Mouse (Mus musculus): ENCODE measurements at regions not wholly inside any gene's neighbourhood (a gene's known extent, or its start where the extent isn't known, plus 50 kb on each side); places are given as distances from the start of the nearest gene placed in this dataset.

DNA sequence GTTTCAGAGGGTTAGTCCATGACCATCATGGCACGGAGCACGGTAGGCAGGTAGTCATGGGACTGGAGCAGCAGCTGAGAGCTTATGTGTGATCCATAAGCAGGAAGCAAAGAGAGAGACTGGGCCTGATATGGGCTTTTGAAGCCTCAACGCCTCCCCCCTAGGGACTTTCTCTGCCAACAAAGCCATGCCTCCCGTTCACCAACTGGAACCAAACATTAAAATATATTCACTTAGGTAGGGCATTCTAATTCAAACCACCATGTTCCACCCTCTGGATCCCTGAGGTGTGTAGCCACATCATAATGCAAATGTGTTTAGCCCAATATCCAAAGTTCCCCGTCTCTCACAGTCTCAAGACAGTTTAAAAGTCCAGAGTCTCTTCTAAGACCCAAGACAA is 85.3 kb upstream of the Ltbp1 start:
- H3K4me1 ChIP-seq (ENCODE audit: insufficient read depth), result no peaks in the 10 kb centered on the region; the same call in 1 of the 2 replicates
- no peaks in the 10 kb centered on the region for H3K36me3 ChIP-seq (ENCODE audit: insufficient read depth)
- WGBS, result 82% methylated on average over 5 of the region's 5 CpGs
- ATAC-seq (ENCODE audit: insufficient read depth), result no peak
- H3K27ac ChIP-seq (ENCODE audit: low read depth), result no peak overlapping the region
- H3K4me3 ChIP-seq (ENCODE audit: low read depth, low read length), result no peak overlapping the region
- H3K4me2 ChIP-seq, result no peak overlapping the region
- no peak for TF ChIP-seq CTCF (IDR thresholded peaks at IDR 0.05; ENCODE audit: low read depth)
- H3K27me3 ChIP-seq (ENCODE audit: insufficient read depth, low read length), result no peaks in the 10 kb centered on the region
- H3K9me3 ChIP-seq (ENCODE audit: low read depth, low read length), result peaks cover 3% of the 10 kb centered on the region; the same call in 1 of the 2 replicates
- H3K9ac ChIP-seq, result no peak overlapping the region
- DNase-seq, result no peak

DNA sequence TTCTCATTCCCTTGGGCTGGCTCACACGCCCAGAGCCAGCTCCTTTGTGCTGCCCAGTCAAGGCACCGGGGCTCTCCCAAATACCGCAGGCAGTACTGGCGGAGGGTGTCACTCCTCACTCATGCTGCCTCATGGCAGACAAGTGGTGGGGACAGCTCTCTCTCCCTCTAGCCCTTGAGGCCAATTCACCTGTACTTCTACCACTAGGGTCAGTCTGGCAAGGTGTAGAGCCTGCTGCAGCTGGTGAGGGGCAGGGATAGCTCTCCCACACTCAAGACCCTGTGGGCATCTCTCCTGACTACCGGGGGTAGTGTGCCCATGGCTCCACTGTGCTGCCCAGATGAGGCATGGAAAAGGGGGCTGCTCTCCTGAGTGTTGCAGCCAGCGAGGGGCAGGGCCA is 84.0 kb upstream of the Ltbp1 start:
- H3K4me3 ChIP-seq (ENCODE audit: low read depth, low read length), result no peak overlapping the region
- no peak for DNase-seq
- H3K4me2 ChIP-seq, result no peak overlapping the region
- TF ChIP-seq CTCF (IDR thresholded peaks at IDR 0.05; ENCODE audit: low read depth), result no peak
- H3K9me3 ChIP-seq (ENCODE audit: low read depth, low read length), result peaks cover 3% of the 10 kb centered on the region; the same call in 1 of the 2 replicates
- WGBS, result 84% methylated on average over 6 of the region's 6 CpGs
- no peak overlapping the region for H3K27ac ChIP-seq (ENCODE audit: low read depth)
- no peaks in the 10 kb centered on the region for H3K27me3 ChIP-seq (ENCODE audit: insufficient read depth, low read length)
- no peaks in the 10 kb centered on the region for H3K36me3 ChIP-seq (ENCODE audit: insufficient read depth)
- peak; percentile 32; the same call in 1 of the 2 replicates for ATAC-seq (ENCODE audit: insufficient read depth)
- H3K4me1 ChIP-seq (ENCODE audit: insufficient read depth), result no peaks in the 10 kb centered on the region; the same call in 1 of the 2 replicates
- no peak overlapping the region for H3K9ac ChIP-seq

- 58% methylated on average over 4 of the region's 4 CpGs for WGBS
- DNase-seq, result no peak
- ATAC-seq (ENCODE audit: insufficient read depth), result peak; percentile 54
These were observed 83.4 kb upstream of the Ltbp1 start for GRCm38 (mm10) chr17:74922016-74922415.

DNA sequence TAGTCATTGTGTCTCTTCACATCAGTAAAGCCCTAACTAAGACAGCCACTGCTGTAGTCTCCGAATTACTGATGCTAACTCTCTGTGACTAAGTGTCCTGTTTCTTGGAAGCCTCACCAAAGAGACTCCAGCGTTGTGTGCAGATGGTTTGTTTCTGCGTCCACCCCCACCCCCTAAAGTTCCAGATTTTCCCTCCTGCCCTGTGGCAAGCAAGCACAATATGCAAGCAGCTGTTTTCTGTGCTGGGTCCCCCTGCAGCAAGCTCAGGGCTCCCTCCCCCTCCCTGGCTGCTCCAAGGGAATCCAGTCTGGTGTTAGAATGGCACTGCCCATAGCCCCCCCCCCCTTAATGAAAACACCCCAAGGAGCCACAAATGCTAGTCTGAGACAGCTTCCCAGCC is 82.8 kb upstream of the Ltbp1 start:
- no peak overlapping the region for H3K4me3 ChIP-seq (ENCODE audit: low read depth, low read length)
- ATAC-seq (ENCODE audit: insufficient read depth), result peak; percentile 94
- H3K4me2 ChIP-seq, result no peak overlapping the region
- no peaks in the 10 kb centered on the region for H3K36me3 ChIP-seq (ENCODE audit: insufficient read depth)
- no peak overlapping the region for H3K27ac ChIP-seq (ENCODE audit: low read depth)
- no peak overlapping the region for H3K9ac ChIP-seq
- WGBS, result 23% methylated on average over 3 of the region's 3 CpGs
- TF ChIP-seq CTCF (IDR thresholded peaks at IDR 0.05; ENCODE audit: low read depth), result no peak
- no peaks in the 10 kb centered on the region; the same call in 1 of the 2 replicates for H3K4me1 ChIP-seq (ENCODE audit: insufficient read depth)
- no peaks in the 10 kb centered on the region for H3K27me3 ChIP-seq (ENCODE audit: insufficient read depth, low read length)
- H3K9me3 ChIP-seq (ENCODE audit: low read depth, low read length), result peaks cover 3% of the 10 kb centered on the region; the same call in 1 of the 2 replicates
- peak; percentile 83 for DNase-seq

More at GRCm38 (mm10) chr17:74922016-74922415, 83.4 kb upstream of the Ltbp1 start:
- no peaks in the 10 kb centered on the region for H3K36me3 ChIP-seq (ENCODE audit: insufficient read depth)
- H3K4me3 ChIP-seq (ENCODE audit: low read depth, low read length), result no peak overlapping the region
- no peaks in the 10 kb centered on the region for H3K27me3 ChIP-seq (ENCODE audit: insufficient read depth, low read length)
- H3K4me2 ChIP-seq, result no peak overlapping the region
- H3K9me3 ChIP-seq (ENCODE audit: low read depth, low read length), result peaks cover 3% of the 10 kb centered on the region; the same call in 1 of the 2 replicates
- H3K4me1 ChIP-seq (ENCODE audit: insufficient read depth), result no peaks in the 10 kb centered on the region; the same call in 1 of the 2 replicates
- H3K9ac ChIP-seq, result no peak overlapping the region
- no peak overlapping the region for H3K27ac ChIP-seq (ENCODE audit: low read depth)
- no peak for TF ChIP-seq CTCF (IDR thresholded peaks at IDR 0.05; ENCODE audit: low read depth)

DNA sequence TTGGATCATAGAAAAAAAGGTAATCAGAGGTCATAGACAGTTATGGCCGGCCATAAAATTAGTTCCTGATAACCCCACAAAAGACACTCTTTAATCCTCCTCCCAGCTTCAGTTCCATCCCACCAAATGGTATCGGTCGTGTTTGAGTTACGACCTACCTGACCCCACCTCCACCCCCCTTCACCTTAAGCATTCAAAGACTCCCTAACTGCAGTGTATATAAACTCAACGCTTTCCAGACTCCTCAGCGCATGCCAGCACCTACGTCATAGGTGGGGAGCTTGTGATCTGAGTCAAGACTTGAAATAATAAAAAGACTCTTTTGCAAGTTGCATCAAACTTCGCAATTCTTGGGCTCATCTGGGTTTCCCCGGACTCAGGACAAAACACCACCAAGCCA is 82.3 kb upstream of the Ltbp1 start:
- H3K9ac ChIP-seq, result no peak overlapping the region
- H3K4me3 ChIP-seq (ENCODE audit: low read depth, low read length), result no peak overlapping the region
- no peak for TF ChIP-seq CTCF (IDR thresholded peaks at IDR 0.05; ENCODE audit: low read depth)
- ATAC-seq (ENCODE audit: insufficient read depth) (peak; percentile 7; the same call in 1 of the 2 replicates), DNase-seq (peak; percentile 34)
- peaks cover 3% of the 10 kb centered on the region; the same call in 1 of the 2 replicates for H3K9me3 ChIP-seq (ENCODE audit: low read depth, low read length)
- no peaks in the 10 kb centered on the region; the same call in 1 of the 2 replicates for H3K4me1 ChIP-seq (ENCODE audit: insufficient read depth)
- WGBS, result 36% methylated on average over 9 of the region's 9 CpGs
- H3K27ac ChIP-seq (ENCODE audit: low read depth), result no peak overlapping the region
- H3K4me2 ChIP-seq, result no peak overlapping the region
- no peaks in the 10 kb centered on the region for H3K36me3 ChIP-seq (ENCODE audit: insufficient read depth)
- H3K27me3 ChIP-seq (ENCODE audit: insufficient read depth, low read length), result no peaks in the 10 kb centered on the region

GRCm38 (mm10) chr17:74925131-74925530 is 80.2 kb upstream of the Ltbp1 start:
- WGBS, result 88% methylated on average over 6 of the region's 6 CpGs
- Histone ChIP-seq H3K9me3 (ENCODE audit: low read depth, low read length) (no peaks in the 10 kb centered on the region), H3K36me3 (ENCODE audit: insufficient read depth) (no peaks in the 10 kb centered on the region), H3K4me3 (ENCODE audit: low read depth, low read length) (no peak overlapping the region), H3K4me2 (no peak overlapping the region), H3K9ac (no peak overlapping the region), H3K27me3 (ENCODE audit: insufficient read depth, low read length) (no peaks in the 10 kb centered on the region), H3K4me1 (ENCODE audit: insufficient read depth) (no peaks in the 10 kb centered on the region; the same call in 1 of the 2 replicates), H3K27ac (ENCODE audit: low read depth) (no peak overlapping the region)
- ATAC-seq (ENCODE audit: insufficient read depth) (no peak), DNase-seq (no peak)
- no peak for TF ChIP-seq CTCF (IDR thresholded peaks at IDR 0.05; ENCODE audit: low read depth)

GRCm38 (mm10) chr17:74927981-74928380 is 77.4 kb upstream of the Ltbp1 start:
- TF ChIP-seq CTCF (IDR thresholded peaks at IDR 0.05; ENCODE audit: low read depth), result no peak
- no peak for ATAC-seq (ENCODE audit: insufficient read depth)
- Histone ChIP-seq H3K27ac (ENCODE audit: low read depth) (no peak overlapping the region), H3K9me3 (ENCODE audit: low read depth, low read length) (no peaks in the 10 kb centered on the region), H3K36me3 (ENCODE audit: insufficient read depth) (no peaks in the 10 kb centered on the region), H3K4me1 (ENCODE audit: insufficient read depth) (no peaks in the 10 kb centered on the region; the same call in 1 of the 2 replicates), H3K27me3 (ENCODE audit: insufficient read depth, low read length) (no peaks in the 10 kb centered on the region), H3K4me3 (ENCODE audit: low read depth, low read length) (no peak overlapping the region), H3K9ac (no peak overlapping the region), H3K4me2 (no peak overlapping the region)
- DNase-seq, result no peak
- WGBS, result 49% methylated on average over 5 of the region's 5 CpGs
